Mouse (Mus musculus) brain, embryonic 14.5 days (tissue): Measurements from ENCODE around the gene Smdt1.

Experiments
- CTCF ChIP-seq: fragments of 200-500 bp; IDR thresholded peaks from 2 replicates; pipeline ENCODE4 v1.5.1; 2012; ENCODE audit warnings: inconsistent platforms, mild to moderate bottlenecking, moderate library complexity, borderline replicate concordance; ENCODE audit not compliant: insufficient read depth, insufficient read length; ENCODE audit errors: extremely low read depth
- POLR2A ChIP-seq: fragments of 200-500 bp; IDR thresholded peaks from 2 replicates; pipeline ENCODE4 v1.6.1; 2012; ENCODE audit warnings: mild to moderate bottlenecking, inconsistent platforms, borderline replicate concordance; ENCODE audit not compliant: poor library complexity, insufficient read depth, insufficient read length, severe bottlenecking; ENCODE audit errors: extremely low read depth

- TF ChIP-seq CTCF (no peak), POLR2A (no peak)
These were observed 35.7 kb downstream of the Smdt1 start for GRCm38 (mm10) chr15:82374437-82374836.
